ENCODE assay signal across 18 mouse cellular contexts in genomic region chr1:88200456-88200855, GRCm38 (mm10). TPM values are rescaled to one million over a fixed set of nuclear protein-coding genes. Genes with fewer than 3 reads are reported as not detected.
"Had no signal": no experiment of that assay in that cellular context is flagged by ENCODE, and none has a peak within 500 bp of the region (broad histone marks: within the 10 kb centered on the region; RNA-seq: fewer than 3 reads in every experiment).

TSS of gene Ugt1a2 (plus strand) at chr1:88200601.

- ATAC-seq: intestine, embryonic 15.5 days; liver, postnatal 0 days; midbrain, embryonic 16.5 days had no signal

- H3K27me3 ChIP-seq: intestine, embryonic 15.5 days; limb, embryonic 12.5 days; lung, embryonic 15.5 days; neural tube, embryonic 13.5 days had no signal

- H3K36me3 ChIP-seq: intestine, embryonic 15.5 days; limb, embryonic 12.5 days; lung, embryonic 15.5 days; neural tube, embryonic 13.5 days had no signal

- H3K4me1 ChIP-seq: lung, embryonic 15.5 days; megakaryocyte, embryonic 14.5 days; neural tube, embryonic 13.5 days had no signal

- H3K9me3 ChIP-seq: liver, embryonic 13.5 days; lung, embryonic 15.5 days had no signal

- H3K9ac ChIP-seq: intestine, embryonic 15.5 days; limb, embryonic 12.5 days; liver, embryonic 13.5 days; liver, postnatal 0 days; lung, embryonic 15.5 days; neural tube, embryonic 13.5 days had no signal

- H3K4me2 ChIP-seq: intestine, embryonic 15.5 days; limb, embryonic 12.5 days; liver, embryonic 13.5 days; lung, embryonic 15.5 days; midbrain, embryonic 11.5 days; neural tube, embryonic 13.5 days had no signal

- DNase-seq: liver; liver, embryonic 13.5 days; liver, postnatal 0 days; lung, postnatal 14 days; right cerebral cortex, adult 18-20 months; right cerebral cortex, postnatal 25 days; thymus, postnatal 4 days had no signal

- H3K4me3 ChIP-seq: intestine, embryonic 15.5 days; left cerebral cortex, adult 2 months; limb, embryonic 12.5 days; liver, embryonic 13.5 days; lung, embryonic 15.5 days; megakaryocyte, embryonic 14.5 days; neural tube, embryonic 13.5 days had no signal

- H3K27ac ChIP-seq: intestine, embryonic 15.5 days; left cerebral cortex, adult 2 months; limb, embryonic 12.5 days; liver, embryonic 13.5 days; lung, embryonic 15.5 days; macrophage; neural tube, embryonic 13.5 days had no signal

RNA-seq across cellular contexts. Expression of gene Ugt1a2, which starts in this region (rescaled TPM):
- total RNA-seq: layer of hippocampus, postnatal 25 days; left cerebral cortex, adult 2 months; left cerebral cortex, postnatal 25 days had no signal
- polyA plus RNA-seq: limb, embryonic 12.5 days; liver, embryonic 13.5 days; liver, postnatal 0 days; midbrain, embryonic 11.5 days; midbrain, embryonic 16.5 days; neural tube, embryonic 13.5 days had no signal
